Mouse (Mus musculus): ENCODE measurements around the gene Mrvi1. TPM values are rescaled to one million over a fixed set of nuclear protein-coding genes. Genes with fewer than 3 reads are reported as not detected.

The Mrvi1 gene
- polyA plus RNA-seq, 1 experiment from 2014 or later: 0.18 TPM

- 85% methylated on average over 4 of the region's 4 CpGs for WGBS
- no peaks in the 10 kb centered on the region for H3K36me3 ChIP-seq
- ATAC-seq (ENCODE audit: insufficient number of reproducible peaks, insufficient read depth, low FRiP score, low TSS enrichment, low read depth): no peak
Observed at GRCm38 (mm10) chr7:110840332-110840731, 141.9 kb downstream of the Mrvi1 start.

GRCm38 (mm10) chr7:110834522-110834921, 147.7 kb downstream of the Mrvi1 start:
- no peaks in the 10 kb centered on the region for H3K27me3 ChIP-seq
- ATAC-seq (ENCODE audit: insufficient number of reproducible peaks, insufficient read depth, low FRiP score, low TSS enrichment, low read depth): no peak
- H3K36me3 ChIP-seq: peaks cover 11% of the 10 kb centered on the region
- H3K4me1 ChIP-seq: no peaks in the 10 kb centered on the region
- H3K4me2 ChIP-seq: no peak overlapping the region
- H3K9ac ChIP-seq: no peak overlapping the region
- 44% methylated on average over 3 of the region's 3 CpGs for WGBS
- no peak overlapping the region for H3K27ac ChIP-seq
- no peaks in the 10 kb centered on the region for H3K9me3 ChIP-seq
- H3K4me3 ChIP-seq: no peak overlapping the region

More at GRCm38 (mm10) chr7:110840332-110840731, 141.9 kb downstream of the Mrvi1 start:
- Histone ChIP-seq H3K4me3 (no peak overlapping the region), H3K4me2 (no peak overlapping the region), H3K9me3 (no peaks in the 10 kb centered on the region), H3K27ac (no peak overlapping the region), H3K27me3 (no peaks in the 10 kb centered on the region), H3K9ac (no peak overlapping the region), H3K4me1 (peaks cover 6% of the 10 kb centered on the region)

DNA sequence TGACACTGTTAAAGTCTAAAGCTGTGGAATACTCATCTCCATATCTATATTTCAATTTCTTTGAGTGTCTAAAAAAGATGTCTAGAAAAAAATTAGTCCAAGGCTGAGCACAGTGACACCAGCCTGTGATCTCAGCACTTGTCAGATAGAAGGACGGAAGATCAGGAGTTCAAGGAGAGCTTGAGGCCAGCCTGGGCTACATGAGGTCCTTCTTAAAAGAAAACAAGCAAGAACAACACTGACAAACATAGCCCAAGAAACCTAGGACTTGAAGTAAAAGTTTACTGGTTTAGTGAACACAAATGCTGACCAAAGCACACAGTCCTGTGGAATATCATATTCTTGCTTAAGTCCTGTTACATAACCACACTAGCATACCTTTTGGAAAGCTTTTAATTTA, 148.2 kb downstream of the Mrvi1 start:
- Histone ChIP-seq H3K4me1 (no peaks in the 10 kb centered on the region), H3K4me3 (no peak overlapping the region), H3K4me2 (no peak overlapping the region), H3K27me3 (no peaks in the 10 kb centered on the region), H3K27ac (no peak overlapping the region), H3K36me3 (peaks cover 11% of the 10 kb centered on the region), H3K9me3 (no peaks in the 10 kb centered on the region), H3K9ac (no peak overlapping the region)
- ATAC-seq (ENCODE audit: insufficient number of reproducible peaks, insufficient read depth, low FRiP score, low TSS enrichment, low read depth): no peak
- 96% methylated on average over 1 of the region's 1 CpGs for WGBS

GRCm38 (mm10) chr7:110833024-110833423, 149.2 kb downstream of the Mrvi1 start:
- WGBS: 90% methylated on average over 1 of the region's 1 CpGs
- no peak overlapping the region for H3K4me3 ChIP-seq
- H3K36me3 ChIP-seq: peaks cover 15% of the 10 kb centered on the region
- no peaks in the 10 kb centered on the region for H3K9me3 ChIP-seq
- no peak overlapping the region for H3K9ac ChIP-seq
- no peak for ATAC-seq (ENCODE audit: insufficient number of reproducible peaks, insufficient read depth, low FRiP score, low TSS enrichment, low read depth)
- no peak overlapping the region for H3K4me2 ChIP-seq
- H3K27me3 ChIP-seq: no peaks in the 10 kb centered on the region
- no peak overlapping the region for H3K27ac ChIP-seq
- H3K4me1 ChIP-seq: no peaks in the 10 kb centered on the region

GRCm38 (mm10) chr7:110823995-110824953, 158.0 kb downstream of the Mrvi1 start:
- 85% methylated on average over 8 of the region's 8 CpGs for WGBS
- Histone ChIP-seq H3K27me3 (no peaks in the 10 kb centered on the region), H3K36me3 (peaks cover 27% of the 10 kb centered on the region; the same call in 1 of the 2 replicates), H3K4me2 (no peak overlapping the region), H3K9ac (no peak overlapping the region), H3K4me1 (peaks cover 28% of the 10 kb centered on the region), H3K4me3 (no peak overlapping the region), H3K9me3 (no peaks in the 10 kb centered on the region), H3K27ac (no peak overlapping the region)
- ATAC-seq (ENCODE audit: insufficient number of reproducible peaks, insufficient read depth, low FRiP score, low TSS enrichment, low read depth): no peak

GRCm38 (mm10) chr7:110823593-110823992, 158.7 kb downstream of the Mrvi1 start:
- Histone ChIP-seq H3K27ac (no peak overlapping the region), H3K9ac (no peak overlapping the region), H3K4me1 (peaks cover 28% of the 10 kb centered on the region), H3K9me3 (no peaks in the 10 kb centered on the region), H3K4me3 (no peak overlapping the region), H3K36me3 (peaks cover 27% of the 10 kb centered on the region; the same call in 1 of the 2 replicates), H3K4me2 (no peak overlapping the region), H3K27me3 (no peaks in the 10 kb centered on the region)
- 73% methylated on average over 4 of the region's 4 CpGs for WGBS
- no peak for ATAC-seq (ENCODE audit: insufficient number of reproducible peaks, insufficient read depth, low FRiP score, low TSS enrichment, low read depth)

DNA sequence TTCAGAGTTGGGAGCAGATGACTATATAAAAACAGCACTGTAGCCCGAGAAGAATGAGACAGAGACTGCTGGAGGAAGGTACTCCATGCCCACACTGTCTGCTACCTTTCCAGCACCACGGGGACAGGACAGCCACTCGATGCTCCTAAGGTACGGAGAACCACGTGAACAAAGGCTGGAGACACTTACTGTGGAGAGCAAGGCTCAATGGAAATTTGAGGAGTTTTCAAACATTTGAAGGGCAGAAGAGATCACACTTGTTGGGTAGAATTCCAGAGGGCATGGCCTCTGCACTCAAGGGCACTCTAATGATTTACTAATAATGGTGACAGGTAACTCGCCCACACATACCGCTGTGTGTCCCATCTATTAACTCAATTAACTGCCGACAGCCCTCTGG, 159.2 kb downstream of the Mrvi1 start:
- Histone ChIP-seq H3K27me3 (no peaks in the 10 kb centered on the region), H3K36me3 (peaks cover 23% of the 10 kb centered on the region; the same call in 1 of the 2 replicates), H3K4me2 (no peak overlapping the region), H3K9ac (no peak overlapping the region), H3K4me1 (peaks cover 28% of the 10 kb centered on the region), H3K4me3 (no peak overlapping the region), H3K27ac (no peak overlapping the region), H3K9me3 (no peaks in the 10 kb centered on the region)
- no peak for ATAC-seq (ENCODE audit: insufficient number of reproducible peaks, insufficient read depth, low FRiP score, low TSS enrichment, low read depth)
- 79% methylated on average over 8 of the region's 8 CpGs for WGBS

DNA sequence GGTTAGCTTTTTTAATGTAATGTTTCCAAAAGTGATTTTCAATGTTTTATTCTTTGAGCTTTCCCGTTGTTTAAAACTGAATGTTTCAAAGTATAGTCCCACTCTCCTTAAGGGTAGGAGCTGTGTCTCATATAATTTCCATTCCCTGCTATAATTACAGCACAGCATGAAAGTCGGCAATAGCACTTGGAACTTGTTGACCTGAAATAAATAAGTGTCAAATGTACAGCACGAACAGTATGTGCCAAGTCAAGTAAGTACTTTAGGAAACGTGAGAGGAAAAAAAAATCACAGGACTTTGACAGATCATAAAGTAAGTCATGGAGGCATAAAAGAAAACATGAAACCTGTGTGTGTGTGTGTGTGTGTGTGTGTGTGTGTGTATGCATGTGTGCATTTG, 160.2 kb downstream of the Mrvi1 start:
- no peak overlapping the region for H3K9ac ChIP-seq
- H3K4me1 ChIP-seq: peaks cover 28% of the 10 kb centered on the region
- H3K4me2 ChIP-seq: no peak overlapping the region
- WGBS: 41% methylated on average over 4 of the region's 4 CpGs
- no peak overlapping the region for H3K4me3 ChIP-seq
- H3K9me3 ChIP-seq: no peaks in the 10 kb centered on the region
- no peaks in the 10 kb centered on the region for H3K27me3 ChIP-seq
- peaks cover 19% of the 10 kb centered on the region; the same call in 1 of the 2 replicates for H3K36me3 ChIP-seq
- no peak for ATAC-seq (ENCODE audit: insufficient number of reproducible peaks, insufficient read depth, low FRiP score, low TSS enrichment, low read depth)
- H3K27ac ChIP-seq: peak overlapping the region; percentile 9; the same call in 1 of the 2 replicates

- WGBS: 37% methylated on average over 3 of the region's 3 CpGs
- H3K4me3 ChIP-seq: no peak overlapping the region
- no peak overlapping the region for H3K9ac ChIP-seq
- H3K27ac ChIP-seq: 0 out of 2 replicates have a peak overlapping the region, but pooled peaks have one; percentile 9
- H3K27me3 ChIP-seq: no peaks in the 10 kb centered on the region
- no peak overlapping the region for H3K4me2 ChIP-seq
- peaks cover 28% of the 10 kb centered on the region for H3K4me1 ChIP-seq
- no peak for ATAC-seq (ENCODE audit: insufficient number of reproducible peaks, insufficient read depth, low FRiP score, low TSS enrichment, low read depth)
- no peaks in the 10 kb centered on the region for H3K9me3 ChIP-seq
- peaks cover 19% of the 10 kb centered on the region; the same call in 1 of the 2 replicates for H3K36me3 ChIP-seq
Observed at GRCm38 (mm10) chr7:110821653-110822052, 160.6 kb downstream of the Mrvi1 start.

GRCm38 (mm10) chr7:110821068-110821467, 161.2 kb downstream of the Mrvi1 start:
- H3K27ac ChIP-seq: no peak overlapping the region
- H3K27me3 ChIP-seq: no peaks in the 10 kb centered on the region
- H3K9ac ChIP-seq: no peak overlapping the region
- H3K9me3 ChIP-seq: no peaks in the 10 kb centered on the region
- H3K4me1 ChIP-seq: peaks cover 28% of the 10 kb centered on the region
- no peak overlapping the region for H3K4me3 ChIP-seq
- no peak for ATAC-seq (ENCODE audit: insufficient number of reproducible peaks, insufficient read depth, low FRiP score, low TSS enrichment, low read depth)
- WGBS: 62% methylated on average over 5 of the region's 5 CpGs
- H3K4me2 ChIP-seq: no peak overlapping the region
- peaks cover 19% of the 10 kb centered on the region; the same call in 1 of the 2 replicates for H3K36me3 ChIP-seq

DNA sequence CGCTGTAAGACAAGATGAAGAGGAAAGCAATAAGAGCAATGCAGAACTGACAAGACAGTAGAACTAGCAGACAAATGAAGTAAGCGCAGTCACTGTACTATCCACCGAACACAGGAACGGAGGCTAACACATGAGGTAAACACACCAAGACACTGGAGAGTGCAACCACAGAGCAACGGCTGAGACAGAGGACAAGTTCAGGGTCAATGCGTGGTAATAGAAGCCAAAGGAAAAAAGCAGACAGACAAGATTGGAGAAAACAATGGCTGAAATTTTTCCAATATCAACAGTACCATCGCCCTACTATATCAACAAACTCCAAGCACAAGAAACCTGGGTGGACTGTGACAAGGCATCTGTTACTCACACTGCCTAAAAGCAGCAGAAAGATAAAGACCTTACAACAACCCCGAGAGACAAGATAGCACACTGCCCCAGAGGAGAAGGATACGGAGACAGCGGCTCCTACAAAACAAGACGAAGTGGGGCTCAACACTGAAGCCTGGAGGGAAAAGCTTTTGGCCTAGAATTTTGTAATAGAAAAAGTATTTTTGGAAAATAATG, 163.4 kb downstream of the Mrvi1 start:
- Histone ChIP-seq H3K4me1 (peaks cover 28% of the 10 kb centered on the region), H3K4me2 (no peak overlapping the region), H3K27me3 (no peaks in the 10 kb centered on the region), H3K9me3 (no peaks in the 10 kb centered on the region), H3K27ac (no peak overlapping the region), H3K9ac (no peak overlapping the region), H3K4me3 (no peak overlapping the region), H3K36me3 (0 out of 2 replicates have a peak, but pooled peaks cover 6% of the 10 kb centered on the region)
- WGBS: 87% methylated on average over 11 of the region's 11 CpGs
- no peak for ATAC-seq (ENCODE audit: insufficient number of reproducible peaks, insufficient read depth, low FRiP score, low TSS enrichment, low read depth)

All from embryonic facial prominence, embryonic 13.5 days (tissue).